Mouse (Mus musculus): ENCODE data around the gene Sgsm2.

Sgsm2 gene

GRCm38 (mm10) chr11:74896901-74897677 lies at the start of gene Sgsm2:
Sgsm2 (minus strand) TSS chr11:74897060.
- DNase-seq = peak; percentile 90

DNA sequence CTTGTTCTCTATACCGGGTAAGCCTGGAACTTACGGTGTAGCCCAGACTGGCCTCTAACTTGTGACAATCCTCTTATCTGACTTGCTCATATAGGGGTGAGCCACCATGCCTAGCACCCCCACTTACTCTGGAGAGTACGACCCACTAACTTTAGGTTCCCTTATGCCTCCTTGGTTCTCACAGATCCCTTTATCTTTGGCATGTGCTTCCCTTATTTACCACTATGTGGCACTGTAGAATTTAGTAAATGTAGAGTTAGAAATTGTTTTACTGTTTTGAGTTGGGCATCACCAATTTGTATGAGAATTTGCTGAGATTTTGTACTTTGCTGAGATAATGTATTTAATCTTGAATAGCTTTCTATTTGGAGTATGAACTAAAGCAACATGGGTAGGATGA lies 49.5 kb upstream of the Sgsm2 start:
- DNase-seq = peak; percentile 62

- no peak for DNase-seq
These were observed 33.5 kb upstream of the Sgsm2 start for GRCm38 (mm10) chr11:74930391-74930790.

DNA sequence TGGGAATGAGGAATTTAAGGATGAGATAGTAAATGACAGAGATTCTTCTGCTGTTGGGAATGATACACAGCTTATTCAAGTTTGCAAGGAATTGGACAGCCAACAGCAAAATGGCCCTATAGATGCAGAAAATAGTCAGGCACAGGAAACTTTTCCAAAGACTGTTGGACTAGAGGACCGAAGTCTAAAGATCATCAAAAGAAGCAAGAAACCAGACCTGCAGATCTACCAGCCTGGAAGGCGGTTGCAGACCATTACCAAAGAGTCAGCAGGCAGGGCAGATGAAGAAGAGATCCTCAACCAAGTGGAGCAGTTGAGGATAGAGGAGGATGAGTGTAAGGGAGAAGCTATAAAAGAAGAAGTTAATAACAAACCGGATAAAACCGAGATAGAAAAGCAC lies 32.3 kb upstream of the Sgsm2 start:
- no peak for DNase-seq

GRCm38 (mm10) chr11:74927236-74927725 lies 30.4 kb upstream of the Sgsm2 start:
- DNase-seq = no peak

GRCm38 (mm10) chr11:74926388-74927005 lies 29.6 kb upstream of the Sgsm2 start:
- DNase-seq = peak; percentile 16

DNA sequence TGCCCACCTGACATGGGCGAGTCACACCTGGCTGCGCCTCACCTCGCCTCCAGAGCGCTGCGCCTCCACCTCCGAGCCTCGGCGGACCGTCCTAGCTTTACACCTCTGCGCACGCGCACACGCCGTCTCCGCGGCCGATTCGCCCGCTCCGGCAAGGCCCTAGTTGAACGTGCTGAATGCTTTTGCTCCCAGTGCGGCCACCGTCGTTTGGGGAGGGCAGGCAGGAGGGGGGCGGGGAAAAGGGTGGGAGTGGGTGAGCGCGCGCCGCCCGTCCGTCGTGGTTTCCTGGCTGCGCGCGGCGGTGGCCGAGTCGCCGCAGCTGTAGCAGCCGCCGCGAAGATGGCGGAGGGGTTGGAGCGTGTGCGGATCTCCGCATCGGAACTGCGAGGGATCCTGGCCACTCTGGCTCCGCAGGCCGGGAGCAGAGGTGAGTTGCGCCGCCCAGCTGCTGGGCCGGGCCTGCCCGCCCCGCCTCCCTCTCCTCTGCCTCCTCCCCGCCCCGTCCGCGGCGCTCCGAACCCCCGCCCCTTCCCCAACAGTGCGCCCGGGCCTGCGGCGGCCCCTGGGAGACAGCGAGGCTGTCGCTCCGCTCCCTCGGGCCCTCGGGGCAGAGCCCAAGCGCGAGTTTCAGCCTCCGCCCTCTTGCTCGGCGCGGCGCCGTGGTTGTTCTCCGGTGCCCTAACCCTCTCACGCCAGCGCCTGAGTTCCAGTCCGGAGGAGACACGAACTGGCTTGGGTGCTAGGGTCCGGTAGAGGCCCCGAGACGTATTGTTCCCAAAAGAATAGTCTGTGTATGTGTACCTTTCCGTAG lies 28.9 kb upstream of the Sgsm2 start, which contains the start of the genes Smg6 and Srr:
TSS of gene Smg6 (plus strand) at position 247 of the 811 bp plus-strand sequence.
TSS of gene Srr (minus strand) at position 372 of the 811 bp plus-strand sequence.
- DNase-seq = peak; percentile 98

DNA sequence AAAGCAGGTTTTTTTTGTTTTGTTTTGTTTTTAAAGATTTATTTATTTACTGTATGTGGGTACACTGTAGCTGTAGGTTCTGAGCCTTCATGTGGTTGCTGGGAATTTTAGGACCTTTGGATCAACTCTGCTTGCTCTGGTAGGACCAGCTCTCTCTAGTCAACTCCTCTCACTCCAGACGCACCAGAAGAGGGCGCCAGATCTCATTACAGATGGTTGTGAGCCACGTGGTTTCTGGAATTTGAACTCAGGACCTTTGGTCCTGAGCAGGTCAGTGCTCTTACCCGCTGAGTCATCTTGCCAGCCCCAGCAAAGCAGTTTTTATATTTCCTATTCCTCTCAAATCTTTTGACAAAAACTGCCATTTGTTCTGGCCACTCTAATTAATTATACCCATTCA lies 27.3 kb upstream of the Sgsm2 start:
- peak; percentile 12 for DNase-seq

DNA sequence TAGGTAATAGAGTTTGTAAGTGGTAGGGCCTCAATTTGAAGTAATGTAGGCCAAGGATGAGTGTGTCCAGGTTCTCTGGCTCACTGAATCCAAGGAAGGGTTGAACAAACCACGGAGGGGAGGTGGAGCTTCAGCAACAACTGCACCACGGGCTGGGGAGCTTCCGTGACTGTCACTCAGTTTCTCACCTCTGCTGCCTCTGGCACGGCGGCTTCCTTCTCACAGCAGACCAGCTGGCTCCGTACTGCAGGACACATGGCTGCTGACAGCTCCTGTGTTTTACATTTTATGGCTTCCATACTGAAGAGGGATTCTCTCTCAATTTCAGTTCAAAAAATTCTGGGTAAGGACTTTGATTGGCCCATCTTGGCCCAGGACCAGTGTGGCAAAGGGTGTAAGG lies 22.4 kb upstream of the Sgsm2 start:
- no peak for DNase-seq

DNA sequence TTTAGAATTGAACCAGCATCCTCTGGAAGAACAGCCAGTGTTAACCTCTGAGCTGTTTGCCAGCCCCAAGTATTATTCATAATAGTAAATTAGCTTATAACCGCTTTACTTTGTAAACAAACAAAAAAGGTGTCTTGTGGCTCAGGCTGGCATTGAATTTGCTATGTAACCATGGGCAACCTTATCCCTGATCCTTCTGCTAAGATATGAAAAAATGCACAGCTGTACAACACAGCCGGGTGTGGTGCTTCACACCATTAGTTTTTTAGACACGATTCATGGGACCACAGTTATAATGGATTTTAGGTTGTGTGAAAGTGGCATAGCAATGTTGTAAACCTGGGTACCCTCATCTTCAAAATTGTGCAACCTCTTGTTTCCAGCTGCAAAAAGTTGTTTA lies 15.6 kb upstream of the Sgsm2 start:
- DNase-seq = no peak

GRCm38 (mm10) chr11:74909978-74910377 lies 13.1 kb upstream of the Sgsm2 start:
- no peak for DNase-seq

- DNase-seq = no peak
These were observed 11.9 kb upstream of the Sgsm2 start for GRCm38 (mm10) chr11:74908618-74909399.

GRCm38 (mm10) chr11:74907850-74908249 lies 11.0 kb upstream of the Sgsm2 start:
- no peak for DNase-seq

GRCm38 (mm10) chr11:74902416-74902815 lies 5.6 kb upstream of the Sgsm2 start:
- no peak for DNase-seq

DNA sequence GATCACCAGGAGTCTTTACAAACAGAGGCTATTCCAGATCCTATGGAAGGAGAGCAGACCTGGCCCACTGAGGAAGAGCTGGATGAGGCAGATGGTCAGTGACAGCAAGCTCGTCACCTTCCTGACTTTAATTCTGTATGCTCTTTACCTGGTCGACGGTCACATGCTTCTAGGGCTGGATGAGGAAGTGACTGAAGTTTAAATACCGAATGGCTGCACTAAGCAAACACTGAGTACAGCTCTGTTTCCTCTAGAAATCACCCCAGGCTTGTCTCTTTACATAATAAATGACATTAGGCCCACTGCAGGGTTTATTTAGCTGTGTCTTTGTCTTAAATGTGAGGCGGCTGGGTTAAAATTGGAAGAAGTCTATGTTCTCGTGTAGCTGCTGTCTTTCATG lies 4.7 kb upstream of the Sgsm2 start:
- no peak for DNase-seq

GRCm38 (mm10) chr11:74898517-74898827 lies 1.6 kb upstream of the Sgsm2 start:
- no peak for DNase-seq

DNA sequence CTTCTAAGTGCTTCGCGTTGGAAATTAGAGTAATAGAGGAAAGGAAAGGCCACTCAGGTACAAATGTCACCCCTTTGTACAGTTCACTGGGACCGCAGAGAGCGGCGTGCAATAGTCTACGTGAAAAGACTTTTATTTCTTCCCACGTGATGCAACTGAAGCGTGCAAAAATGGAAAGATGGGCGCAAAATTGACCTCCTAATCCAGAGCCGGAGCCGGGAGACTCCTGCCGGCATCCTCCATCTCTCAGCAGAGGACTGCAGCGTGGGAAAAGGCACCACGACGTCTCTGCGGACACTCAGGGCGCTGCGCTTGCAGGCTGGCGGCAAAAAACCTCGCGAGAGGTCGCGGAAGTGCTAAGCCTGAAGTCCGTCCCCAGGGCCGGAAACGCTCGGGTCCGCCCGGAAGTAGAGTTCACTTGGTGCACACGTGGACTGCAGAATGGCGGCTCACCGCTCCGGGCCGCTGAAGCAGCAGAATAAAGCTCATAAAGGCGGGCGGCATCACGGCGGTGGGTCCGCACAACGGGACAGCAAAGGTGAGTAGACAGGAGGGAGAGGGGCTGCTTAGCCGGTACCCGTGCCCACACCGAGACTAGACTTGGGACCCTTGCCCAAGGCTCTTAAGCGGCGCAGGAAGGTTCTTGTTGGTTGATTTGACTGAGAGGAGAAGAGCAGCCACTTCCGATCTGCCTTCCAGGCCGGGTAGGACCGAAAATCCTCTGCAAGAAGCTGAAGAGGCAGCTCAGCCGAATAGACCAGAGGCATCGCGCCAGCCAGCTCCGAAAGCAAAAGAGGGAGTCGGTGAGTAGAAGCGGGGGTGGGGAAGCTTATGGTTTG lies 1.0 kb upstream of the Sgsm2 start, which contains the start of gene Tsr1:
TSS of gene Tsr1 (plus strand) at position 394 of the 839 bp plus-strand sequence.
- DNase-seq = peak; percentile 97

- peak; percentile 69 for DNase-seq
These were observed 620 bp downstream of the Sgsm2 start for GRCm38 (mm10) chr11:74895980-74896900.

DNA sequence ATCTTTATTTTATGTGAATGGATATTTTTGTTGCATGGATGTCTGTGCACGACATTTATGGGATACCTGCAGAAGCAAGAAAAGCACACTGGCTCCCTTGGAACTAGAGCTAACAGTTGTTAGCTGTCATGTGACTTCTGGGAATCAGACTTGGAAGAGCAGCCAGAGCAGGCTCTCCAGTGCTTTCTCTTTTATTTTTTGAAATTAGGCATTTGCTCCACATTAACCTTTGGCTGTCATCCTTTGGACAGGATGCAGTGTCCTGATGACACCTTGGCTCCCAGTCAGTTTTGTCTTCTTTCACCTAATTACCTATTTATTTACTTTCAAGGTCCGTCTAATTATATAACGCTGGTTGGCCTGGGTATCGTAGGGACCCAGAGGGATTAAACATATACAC lies 2.2 kb downstream of the Sgsm2 start:
- no peak for DNase-seq

GRCm38 (mm10) chr11:74883098-74883497 lies 13.8 kb downstream of the Sgsm2 start:
- DNase-seq = no peak

All from embryo, embryonic 11 days (tissue).